Mouse (Mus musculus) spleen, adult 2 months (tissue): ENCODE results near the gene Ccpg1. TPM values are rescaled to one million over a fixed set of nuclear protein-coding genes. Genes with fewer than 3 reads are reported as not detected.

ENCODE experiments used
- DNase-seq, 2 experiments: peaks; one replicate each; pipeline versions ENCODE4 v3.0.0 to v3.0.0-alpha.2; 2012 to 2021; ENCODE audit warnings: low spot score in 2 of 2, low read depth in 1 of 2
- H3K27ac ChIP-seq: fragments of 200-500 bp; 2 replicates; pipeline ENCODE4 v1.5.1; 2012; ENCODE audit warnings: low read length, inconsistent platforms; ENCODE audit not compliant: insufficient read depth
- H3K27me3 ChIP-seq: fragments of 200-500 bp; 2 replicates; pipeline ENCODE4 v1.6.1; 2012; ENCODE audit warnings: mild to moderate bottlenecking, moderate library complexity, low read length, inconsistent platforms; ENCODE audit not compliant: control insufficient read depth, insufficient read depth
- H3K36me3 ChIP-seq: fragments of 200-500 bp; 2 replicates; pipeline ENCODE4 v1.6.1; 2012; ENCODE audit warnings: mild to moderate bottlenecking, low read length, inconsistent platforms; ENCODE audit not compliant: control insufficient read depth, insufficient read depth
- H3K4me1 ChIP-seq: fragments of 200-500 bp; 2 replicates; pipeline ENCODE4 v1.6.1; 2011; ENCODE audit warnings: inconsistent platforms; ENCODE audit not compliant: control insufficient read depth, insufficient read depth, insufficient read length
- H3K4me3 ChIP-seq: fragments of 200-500 bp; 2 replicates; pipeline ENCODE4 v1.5.1; 2011; ENCODE audit warnings: mild to moderate bottlenecking, inconsistent platforms; ENCODE audit not compliant: insufficient read depth, insufficient read length; ENCODE audit errors: extremely low read depth
- CTCF ChIP-seq: fragments of 200-500 bp; IDR thresholded peaks from 2 replicates; pipeline ENCODE4 v1.5.1; 2011; ENCODE audit warnings: mild to moderate bottlenecking, inconsistent platforms; ENCODE audit not compliant: insufficient read depth, insufficient read length, insufficient replicate concordance; ENCODE audit errors: extremely low read depth
- POLR2A ChIP-seq: fragments of 200-500 bp; IDR thresholded peaks from 2 replicates; pipeline ENCODE4 v1.6.1; 2011; ENCODE audit warnings: low read depth, low read length, inconsistent platforms
- WGBS: fragments of 180-500 bp; shearing (Covaris S2); methylation state at CpG from one replicate; pipeline ENCODE4 v1.1.7; 2018; 5-methylcytosine and 5-hydroxymethylcytosine counted together
- polyA plus RNA-seq: library from polyadenylated mRNA; depleted of rRNA; stranded (reverse); fragments of >200 nt; gene quantifications from 2 replicates; pipeline ENCODE4 v1.2.3, GENCODE M21; 2012

Ccpg1 gene
- polyA plus RNA-seq, 1 experiment, result 6.5 TPM

- no peak overlapping the region for H3K4me3 ChIP-seq
- 0% methylated on average over 1 of the region's 1 CpGs for WGBS
- H3K27me3 ChIP-seq, result no peaks in the 10 kb centered on the region
- H3K27ac ChIP-seq, result no peak overlapping the region
- no peaks in the 10 kb centered on the region; the same call in 1 of the 2 replicates for H3K4me1 ChIP-seq
- TF ChIP-seq POLR2A (no peak), CTCF (peak; percentile 56; the same call in 1 of the 2 replicates)
- H3K36me3 ChIP-seq, result no peaks in the 10 kb centered on the region
- DNase-seq, result peak; percentile 31 to 58
These were observed 29.7 kb upstream of the Ccpg1 start for GRCm38 (mm10) chr9:72955546-72955945.

GRCm38 (mm10) chr9:72958521-72959450, 26.4 kb upstream of the Ccpg1 start, which contains the start of the genes Dyx1c1 and Gm44503:
Gene Dyx1c1 (plus strand): TSS chr9:72958785.
Gene Gm44503 (plus strand): TSS chr9:72958852.
- Histone ChIP-seq H3K27ac (peak within 1 kb of the TSS; percentile 24; the same call in 1 of the 2 replicates), H3K4me3 (peak within 1 kb of the TSS; percentile 66), H3K36me3 (no peaks in the 10 kb centered on the region), H3K27me3 (no peaks in the 10 kb centered on the region), H3K4me1 (peaks cover 9% of the 10 kb centered on the region; the same call in 1 of the 2 replicates)
- peak; percentile 69 to 76 for DNase-seq
- TF ChIP-seq POLR2A (peak; percentile 22; the same call in 1 of the 2 replicates), CTCF (0 out of 2 replicates have a peak, but pooled peaks have one; percentile 7)
- WGBS, result 3% methylated on average over 43 of the region's 43 CpGs

- H3K27ac ChIP-seq, result peak overlapping the region; percentile 85
- WGBS, result 70% methylated on average over 8 of the region's 8 CpGs
- TF ChIP-seq CTCF, result no peak
- no peak for TF ChIP-seq POLR2A
- no peak overlapping the region for H3K4me3 ChIP-seq
- no peak for DNase-seq
- H3K36me3 ChIP-seq, result no peaks in the 10 kb centered on the region
- H3K4me1 ChIP-seq, result peaks cover 9% of the 10 kb centered on the region; the same call in 1 of the 2 replicates
- H3K27me3 ChIP-seq, result no peaks in the 10 kb centered on the region
These were observed 23.9 kb upstream of the Ccpg1 start for GRCm38 (mm10) chr9:72961346-72961745.

GRCm38 (mm10) chr9:72961959-72962358, 23.3 kb upstream of the Ccpg1 start:
- peak overlapping the region; percentile 45; the same call in 1 of the 2 replicates for H3K4me3 ChIP-seq
- peak overlapping the region; percentile 86 for H3K27ac ChIP-seq
- H3K36me3 ChIP-seq, result no peaks in the 10 kb centered on the region
- peaks cover 9% of the 10 kb centered on the region; the same call in 1 of the 2 replicates for H3K4me1 ChIP-seq
- no peak for TF ChIP-seq POLR2A
- TF ChIP-seq CTCF, result no peak
- 39% methylated on average over 15 of the region's 15 CpGs for WGBS
- no peaks in the 10 kb centered on the region for H3K27me3 ChIP-seq
- DNase-seq, result peak in 1 of 2 experiments; percentile 63

GRCm38 (mm10) chr9:72968349-72969061, 16.7 kb upstream of the Ccpg1 start:
- Histone ChIP-seq H3K36me3 (no peaks in the 10 kb centered on the region), H3K4me3 (peak overlapping the region; percentile 2; the same call in 1 of the 2 replicates), H3K27ac (peak overlapping the region; percentile 9; the same call in 1 of the 2 replicates), H3K27me3 (no peaks in the 10 kb centered on the region), H3K4me1 (peaks cover 2% of the 10 kb centered on the region; the same call in 1 of the 2 replicates)
- DNase-seq, result peak; percentile 26 to 60
- no peak for TF ChIP-seq POLR2A
- peak; percentile 62; the same call in 1 of the 2 replicates for TF ChIP-seq CTCF
- WGBS, result 18% methylated on average over 11 of the region's 11 CpGs

- H3K27me3 ChIP-seq, result no peaks in the 10 kb centered on the region
- H3K4me1 ChIP-seq, result peaks cover 2% of the 10 kb centered on the region; the same call in 1 of the 2 replicates
- H3K27ac ChIP-seq, result no peak overlapping the region
- TF ChIP-seq POLR2A (no peak), CTCF (no peak)
- DNase-seq, result peak in 1 of 2 experiments; percentile 60
- H3K36me3 ChIP-seq, result no peaks in the 10 kb centered on the region
- 51% methylated on average over 7 of the region's 7 CpGs for WGBS
- no peak overlapping the region for H3K4me3 ChIP-seq
These were observed 15.4 kb upstream of the Ccpg1 start for GRCm38 (mm10) chr9:72969874-72970273.
